Mouse (Mus musculus) macrophage (primary cell): Measurements from ENCODE around the gene Mmp14. TPM values are rescaled to one million over a fixed set of nuclear protein-coding genes. Genes with fewer than 3 reads are reported as not detected.

Experiments used
- H3K27ac ChIP-seq: fragments of 350-480 bp; formaldehyde crosslinking; 2 replicates; pipeline ENCODE4 v1.9.0; 2021
- H3K36me3 ChIP-seq: fragments of 350-480 bp; formaldehyde crosslinking; 2 replicates; pipeline ENCODE4 v1.9.0; 2021; ENCODE audit errors: inconsistent target
- H3K4me3 ChIP-seq: fragments of 350-480 bp; formaldehyde crosslinking; 2 replicates; pipeline ENCODE4 v1.9.0; 2021; ENCODE audit errors: inconsistent target
- H3K79me2 ChIP-seq: fragments of 350-480 bp; formaldehyde crosslinking; 2 replicates; pipeline ENCODE4 v1.9.0; 2021; ENCODE audit errors: inconsistent target
- WGBS: methylation state at CpG from one replicate; pipeline ENCODE4 v1.1.7; 2026; ENCODE audit warnings: inconsistent platforms; ENCODE audit not compliant: missing documents; 5-methylcytosine and 5-hydroxymethylcytosine counted together
- polyA plus RNA-seq: library from polyadenylated mRNA; stranded (reverse); fragments of 250-400 nt; gene quantifications from 3 replicates; pipeline ENCODE4 v1.2.4, GENCODE M21; 2018; ENCODE audit warnings: inconsistent platforms
- total RNA-seq, 78 experiments: library from RNA; depleted of rRNA; stranded (reverse); fragments of 250-400 nt; gene quantifications; 1 replicate in 9 of 78; 2 replicates in 24 of 78; 3 replicates in 43 of 78; 4 replicates in 2 of 78; pipeline ENCODE4 v1.2.4; 2018; ENCODE audit warnings: inconsistent platforms in 56 of 78

Mmp14 gene
- 100 to 1,000 TPM in 17 of 26 experiments, 10 to 100 TPM in 7, 1 to 10 TPM in 2; 6.7 to 532 (median 155) TPM for total RNA-seq (2018; cell fraction: chromatin; rRNA removed)
- 100 to 1,000 TPM in 14 of 26 experiments, 10 to 100 TPM in 10, 1 to 10 TPM in 2; 9.2 to 351 (median 147) TPM for total RNA-seq (2018; cell fraction: cytosol; rRNA removed)
- total RNA-seq (2018; cell fraction: nucleus; rRNA removed), result 100 to 1,000 TPM in 18 of 26 experiments, 10 to 100 TPM in 8; 13.6 to 816 (median 329) TPM
- 19.5 to 30.7 TPM (median 25.0 TPM) in 3 replicates for polyA plus RNA-seq

GRCm38 (mm10) chr14:54431334-54432077 is at the start of gene Mmp14:
Mmp14 (plus strand) TSS chr14:54431612.
- WGBS, result 12% methylated on average over 49 of the region's 49 CpGs
- H3K4me3 ChIP-seq, result no peak within 1 kb of the TSS
- H3K27ac ChIP-seq, result no peak within 1 kb of the TSS
- H3K36me3 ChIP-seq, result peaks cover 6% of the 10 kb centered on the region; the same call in 1 of the 2 replicates
- no peaks in the 10 kb centered on the region; the same call in 1 of the 2 replicates for H3K79me2 ChIP-seq

- 93% methylated on average over 10 of the region's 10 CpGs for WGBS
- H3K4me3 ChIP-seq, result no peak overlapping the region
- H3K36me3 ChIP-seq, result no peaks in the 10 kb centered on the region
- peaks cover 78% of the 10 kb centered on the region; the same call in 1 of the 2 replicates for H3K79me2 ChIP-seq
- H3K27ac ChIP-seq, result peak overlapping the region; percentile 72; the same call in 1 of the 2 replicates
Observed at GRCm38 (mm10) chr14:54381816-54382215, 49.6 kb upstream of the Mmp14 start.

DNA sequence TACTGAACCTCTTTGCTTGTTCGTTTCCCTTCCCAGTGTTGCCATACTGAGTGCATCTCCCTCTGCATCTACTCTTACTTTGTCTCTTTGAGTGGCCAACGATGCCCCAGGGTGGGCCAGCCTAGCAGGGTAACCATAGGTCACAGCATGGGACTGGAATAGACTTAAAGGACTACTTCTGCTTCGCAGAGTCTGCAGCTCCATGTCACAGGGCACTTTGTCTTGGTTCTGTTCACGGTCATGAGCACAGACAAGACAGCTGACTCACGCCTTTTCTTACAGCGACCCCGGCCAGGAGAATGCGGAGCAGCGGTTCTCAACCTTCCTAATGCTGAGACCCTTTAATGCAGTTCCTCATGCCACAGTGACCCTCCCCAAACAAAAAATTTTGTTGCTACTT is 48.8 kb upstream of the Mmp14 start:
- H3K27ac ChIP-seq, result peak overlapping the region; percentile 72
- peaks cover 86% of the 10 kb centered on the region; the same call in 1 of the 2 replicates for H3K79me2 ChIP-seq
- no peak overlapping the region for H3K4me3 ChIP-seq
- WGBS, result 56% methylated on average over 9 of the region's 9 CpGs
- H3K36me3 ChIP-seq, result no peaks in the 10 kb centered on the region

- Histone ChIP-seq H3K4me3 (no peak overlapping the region), H3K79me2 (peaks cover 90% of the 10 kb centered on the region; the same call in 1 of the 2 replicates), H3K36me3 (no peaks in the 10 kb centered on the region), H3K27ac (peak overlapping the region; percentile 72)
- 43% methylated on average over 4 of the region's 4 CpGs for WGBS
Observed at GRCm38 (mm10) chr14:54383355-54383771, 48.0 kb upstream of the Mmp14 start.

DNA sequence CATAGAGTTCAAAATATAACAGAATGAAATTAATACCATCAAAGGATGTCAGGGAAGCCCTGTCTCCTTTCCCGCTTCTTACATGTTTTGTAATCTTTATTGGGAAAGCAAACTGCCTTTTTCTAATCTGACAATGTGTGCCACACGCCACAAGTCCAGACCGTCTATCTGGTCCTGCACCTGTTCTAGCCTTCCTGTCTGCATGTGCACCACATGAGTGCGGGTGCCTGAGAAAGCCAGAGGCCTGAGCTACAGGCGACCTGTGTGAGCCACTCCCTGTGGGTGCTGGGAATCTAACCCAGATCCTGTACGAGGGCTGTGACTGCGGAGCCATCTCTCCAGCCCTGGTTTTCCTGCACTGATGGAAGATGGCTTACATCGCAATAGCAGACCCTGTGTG is 47.0 kb upstream of the Mmp14 start:
- H3K4me3 ChIP-seq, result no peak overlapping the region
- no peaks in the 10 kb centered on the region for H3K36me3 ChIP-seq
- no peak overlapping the region for H3K27ac ChIP-seq
- H3K79me2 ChIP-seq, result peaks cover 91% of the 10 kb centered on the region; the same call in 1 of the 2 replicates
- 88% methylated on average over 8 of the region's 8 CpGs for WGBS

- H3K27ac ChIP-seq, result no peak overlapping the region
- H3K4me3 ChIP-seq, result no peak overlapping the region
- peaks cover 91% of the 10 kb centered on the region for H3K79me2 ChIP-seq
- WGBS, result 89% methylated on average over 7 of the region's 7 CpGs
- H3K36me3 ChIP-seq, result no peaks in the 10 kb centered on the region; the same call in 1 of the 2 replicates
Observed at GRCm38 (mm10) chr14:54385968-54386618, 45.3 kb upstream of the Mmp14 start.

DNA sequence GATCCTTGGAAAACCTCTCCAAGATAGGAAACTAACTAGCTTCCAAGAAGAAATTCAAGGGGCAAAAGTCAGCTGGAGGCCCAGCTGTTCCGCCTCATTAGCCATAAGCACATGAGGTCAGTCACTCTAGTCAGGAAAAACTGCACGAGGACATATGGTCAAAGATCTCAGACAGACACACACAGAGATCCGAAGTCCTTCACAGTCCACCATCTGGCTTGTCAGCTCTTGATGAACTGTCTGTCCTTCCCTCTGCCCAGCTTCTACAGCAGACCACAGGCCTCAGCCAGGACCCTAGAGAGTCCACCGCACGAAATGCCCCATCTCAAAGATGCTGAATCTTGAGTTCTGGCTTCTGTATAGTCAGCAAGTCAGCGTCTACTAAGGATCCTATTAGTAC is 43.9 kb upstream of the Mmp14 start:
- Histone ChIP-seq H3K79me2 (peaks cover 91% of the 10 kb centered on the region), H3K36me3 (no peaks in the 10 kb centered on the region; the same call in 1 of the 2 replicates), H3K27ac (no peak overlapping the region), H3K4me3 (no peak overlapping the region)
- WGBS, result 91% methylated on average over 6 of the region's 6 CpGs

GRCm38 (mm10) chr14:54390843-54391242 is 40.6 kb upstream of the Mmp14 start:
- WGBS, result 89% methylated on average over 6 of the region's 6 CpGs
- H3K36me3 ChIP-seq, result peaks cover 5% of the 10 kb centered on the region; the same call in 1 of the 2 replicates
- no peak overlapping the region for H3K4me3 ChIP-seq

DNA sequence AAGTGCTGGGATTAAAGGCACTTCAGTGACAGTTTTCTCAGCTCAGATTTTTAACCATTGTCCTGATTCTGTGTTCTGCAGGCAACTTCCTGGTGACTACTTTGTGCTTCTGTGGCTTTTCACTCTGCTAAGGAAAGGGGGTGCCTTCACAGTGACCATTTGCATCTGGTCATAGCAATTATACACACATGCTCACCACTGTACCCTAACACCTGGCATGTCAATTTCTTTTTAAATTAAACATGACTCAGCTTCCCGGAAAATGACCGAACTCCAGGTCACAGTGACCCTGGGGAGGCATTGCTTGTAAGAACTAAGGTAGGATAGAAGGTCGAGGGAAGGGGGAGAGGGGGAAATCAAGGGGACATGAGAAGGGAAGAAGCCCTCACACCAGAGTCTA is 37.6 kb upstream of the Mmp14 start:
- Histone ChIP-seq H3K79me2 (peaks cover 89% of the 10 kb centered on the region), H3K36me3 (peaks cover 5% of the 10 kb centered on the region; the same call in 1 of the 2 replicates), H3K4me3 (no peak overlapping the region), H3K27ac (no peak overlapping the region)
- 72% methylated on average over 3 of the region's 3 CpGs for whole genome bisulfite sequencing

More at GRCm38 (mm10) chr14:54390843-54391242, 40.6 kb upstream of the Mmp14 start:
- Histone ChIP-seq H3K27ac (no peak overlapping the region), H3K79me2 (peaks cover 100% of the 10 kb centered on the region)

GRCm38 (mm10) chr14:54394309-54394708 is 37.1 kb upstream of the Mmp14 start:
- Histone ChIP-seq H3K36me3 (peaks cover 5% of the 10 kb centered on the region; the same call in 1 of the 2 replicates), H3K27ac (no peak overlapping the region)

DNA sequence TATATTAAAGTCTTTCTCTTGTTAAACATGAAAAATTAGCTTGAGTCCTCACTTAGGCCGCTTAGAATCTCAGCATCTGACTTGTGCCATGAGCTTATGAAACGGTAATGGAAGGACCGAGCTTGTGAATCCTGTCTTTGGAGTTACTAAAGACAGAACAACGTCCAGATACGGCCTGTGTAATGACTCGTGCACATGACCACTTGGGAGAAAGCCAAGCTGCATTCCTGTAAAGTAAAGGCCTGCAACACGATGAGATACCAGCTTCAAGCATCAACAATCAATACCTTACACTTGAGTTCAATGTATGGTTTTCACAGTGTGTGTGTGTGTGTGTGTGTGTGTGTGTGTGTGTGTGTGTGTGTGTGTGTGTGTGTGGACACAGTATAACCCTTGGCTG is 34.7 kb upstream of the Mmp14 start:
- Histone ChIP-seq H3K36me3 (peaks cover 5% of the 10 kb centered on the region; the same call in 1 of the 2 replicates), H3K27ac (no peak overlapping the region), H3K79me2 (peaks cover 80% of the 10 kb centered on the region), H3K4me3 (no peak overlapping the region)
- WGBS, result 78% methylated on average over 7 of the region's 7 CpGs

More at GRCm38 (mm10) chr14:54394309-54394708, 37.1 kb upstream of the Mmp14 start:
- Histone ChIP-seq H3K79me2 (peaks cover 84% of the 10 kb centered on the region), H3K4me3 (no peak overlapping the region)

DNA sequence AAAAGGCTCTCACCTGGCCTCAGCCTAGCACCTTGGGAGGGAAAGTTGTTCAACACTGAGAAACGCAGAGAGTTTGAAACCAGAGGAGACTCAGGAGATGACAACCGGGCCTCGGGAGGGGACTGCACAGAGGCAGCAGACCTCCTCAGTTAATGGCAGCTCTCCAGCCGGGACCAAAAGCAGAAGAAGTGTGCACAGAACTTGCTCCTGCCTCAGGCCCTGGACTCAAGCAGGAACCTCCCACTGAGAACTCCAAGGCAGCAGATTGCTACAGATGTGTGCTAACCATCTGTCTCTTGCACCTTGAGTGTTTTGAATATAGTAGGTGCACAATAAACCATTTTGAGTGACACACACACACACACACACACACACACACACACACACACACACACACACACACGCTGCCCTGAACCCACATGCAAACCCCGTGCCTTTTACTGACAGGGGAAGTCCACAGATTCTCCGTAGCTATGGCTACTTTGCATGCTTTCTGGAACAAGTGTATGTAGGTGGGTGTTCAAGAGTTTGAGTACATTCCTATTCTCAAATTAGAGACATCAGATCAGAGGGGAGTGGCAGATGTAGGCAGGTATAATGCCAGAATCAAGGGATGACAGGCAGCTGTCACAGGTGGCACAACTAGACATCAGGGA is 33.4 kb upstream of the Mmp14 start:
- no peak overlapping the region for H3K4me3 ChIP-seq
- WGBS, result 22% methylated on average over 6 of the region's 7 CpGs

DNA sequence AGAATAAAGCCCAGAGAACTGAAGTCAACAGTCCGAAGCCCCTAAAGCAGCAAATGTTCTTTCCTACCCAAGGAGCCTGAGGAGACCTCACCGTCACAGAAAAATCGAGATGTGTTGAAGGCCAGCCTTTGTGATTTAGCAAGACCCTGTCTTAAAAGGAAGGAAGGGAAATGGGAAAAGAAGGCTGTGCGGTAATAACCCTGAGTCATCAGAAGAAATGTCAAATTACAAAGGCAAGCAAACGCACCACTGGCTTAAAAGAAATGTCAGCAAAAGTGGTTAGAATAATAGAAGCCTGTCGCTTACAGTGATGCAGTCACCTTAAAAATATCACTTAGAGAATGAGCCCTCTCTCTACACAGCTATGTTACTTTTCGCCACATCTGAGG is 32.9 kb upstream of the Mmp14 start:
- peaks cover 80% of the 10 kb centered on the region for H3K79me2 ChIP-seq
- 21% methylated on average over 7 of the region's 7 CpGs for WGBS
- peaks cover 5% of the 10 kb centered on the region; the same call in 1 of the 2 replicates for H3K36me3 ChIP-seq
- H3K4me3 ChIP-seq, result no peak overlapping the region
- peak overlapping the region; percentile 90 for H3K27ac ChIP-seq

More for the DNA sequence above, 33.4 kb upstream of the Mmp14 start:
- peak overlapping the region; percentile 90 for H3K27ac ChIP-seq
- peaks cover 5% of the 10 kb centered on the region; the same call in 1 of the 2 replicates for H3K36me3 ChIP-seq
- peaks cover 80% of the 10 kb centered on the region for H3K79me2 ChIP-seq

DNA sequence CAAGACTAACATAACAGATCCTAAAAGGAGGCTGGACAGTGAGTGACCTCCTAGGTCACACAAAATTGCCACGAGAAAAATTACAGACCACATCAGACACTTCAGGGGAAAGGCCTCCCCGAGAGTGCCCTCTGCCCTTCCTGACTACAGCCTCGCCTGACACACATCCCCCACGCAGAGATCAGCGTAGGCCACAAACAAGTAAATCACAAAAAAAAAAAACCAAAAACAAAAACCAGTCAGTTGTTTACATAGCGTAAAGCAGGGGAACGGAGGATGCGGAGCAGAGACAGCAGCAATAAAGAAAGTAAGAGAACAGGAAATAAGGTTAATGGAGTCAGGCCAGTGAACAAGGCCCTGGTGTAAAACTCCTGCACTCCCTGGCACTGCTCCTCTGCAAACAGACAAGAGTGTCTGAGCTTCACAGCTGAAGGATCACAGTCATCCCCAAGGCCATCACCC is 32.5 kb upstream of the Mmp14 start:
- H3K4me3 ChIP-seq, result no peak overlapping the region
- peaks cover 5% of the 10 kb centered on the region; the same call in 1 of the 2 replicates for H3K36me3 ChIP-seq
- peaks cover 80% of the 10 kb centered on the region for H3K79me2 ChIP-seq
- H3K27ac ChIP-seq, result peak overlapping the region; percentile 90
- 59% methylated on average over 8 of the region's 8 CpGs for WGBS
